Mouse (Mus musculus) midbrain, embryonic 14.5 days (tissue): ENCODE results near the gene Cyp2r1. TPM values are rescaled to one million over a fixed set of nuclear protein-coding genes. Genes with fewer than 3 reads are reported as not detected.
A peak's percentile ranks its signal among the peaks of the same experiment; 100 is the strongest.
"Not testable (repeated sequence)": the region's sequence is repeated elsewhere in the genome, so short reads cannot be mapped to it uniquely, and the experiment has no call there.

ENCODE experiments used
- ATAC-seq: fragments of 200-750 bp; cut with Nextera tagmentation; 2 replicates; pipeline ENCODE4 v1.8.0; 2017; ENCODE audit warnings: moderate number of reproducible peaks, moderate library complexity; ENCODE audit not compliant: low FRiP score, low TSS enrichment
- DNase-seq: peaks from one replicate; pipeline ENCODE4 v3.0.0-alpha.2; 2015
- H3K27ac ChIP-seq: fragments of 300-500 bp; sonication (generic); replicated peaks from 2 replicates; pipeline ENCODE4 v1.5.1; 2014; ENCODE audit warnings: mild to moderate bottlenecking, low read depth, low read length, moderate library complexity
- H3K27me3 ChIP-seq: fragments of 300-500 bp; sonication (generic); 2 replicates; pipeline ENCODE4 v1.6.1; 2014; ENCODE audit warnings: low read length, control low read depth, mixed read lengths; ENCODE audit not compliant: control insufficient read depth, insufficient read depth
- H3K36me3 ChIP-seq: fragments of 300-500 bp; sonication (generic); 2 replicates; pipeline ENCODE4 v1.6.1; 2014; ENCODE audit warnings: low read length, control low read depth; ENCODE audit not compliant: control insufficient read depth, insufficient read depth
- H3K4me1 ChIP-seq: fragments of 300-500 bp; sonication (generic); 2 replicates; pipeline ENCODE4 v1.6.1; 2014; ENCODE audit warnings: mild to moderate bottlenecking, antibody characterized with exemption, low read length, control low read depth; ENCODE audit not compliant: control insufficient read depth, insufficient read depth
- H3K4me2 ChIP-seq: fragments of 300-500 bp; sonication (generic); 2 replicates; pipeline ENCODE4 v1.6.1; 2014; ENCODE audit warnings: mild to moderate bottlenecking, low read length, moderate library complexity
- H3K4me3 ChIP-seq: fragments of 300-500 bp; sonication (generic); replicated peaks from 2 replicates; pipeline ENCODE4 v1.5.1; 2014; ENCODE audit warnings: low read depth, low read length
- H3K9ac ChIP-seq: fragments of 300-500 bp; sonication (generic); replicated peaks from 2 replicates; pipeline ENCODE4 v1.6.1; 2014; ENCODE audit warnings: mild to moderate bottlenecking, low read length, moderate library complexity
- H3K9me3 ChIP-seq: fragments of 300-500 bp; sonication (generic); 2 replicates; pipeline ENCODE4 v1.6.1; 2016; ENCODE audit warnings: low read length, control low read depth, mixed read lengths; ENCODE audit not compliant: control insufficient read depth
- WGBS: fragments of 180-500 bp; shearing (Covaris S2); extraction: QIAGEN DNeasy Blood & Tissue Kit; methylation state at CpG from one replicate; pipeline ENCODE4 v1.1.7; 2014; 5-methylcytosine and 5-hydroxymethylcytosine counted together
- polyA plus RNA-seq: library from polyadenylated mRNA; unstranded; fragments of >200 nt; fragmentation: Nextera tagmentation; extraction: Ambion mirVana; gene quantifications from 2 replicates; pipeline ENCODE4 v1.2.1, GENCODE M21; 2014

The Cyp2r1 gene
- polyA plus RNA-seq = 1.2 TPM in 2 replicates

DNA sequence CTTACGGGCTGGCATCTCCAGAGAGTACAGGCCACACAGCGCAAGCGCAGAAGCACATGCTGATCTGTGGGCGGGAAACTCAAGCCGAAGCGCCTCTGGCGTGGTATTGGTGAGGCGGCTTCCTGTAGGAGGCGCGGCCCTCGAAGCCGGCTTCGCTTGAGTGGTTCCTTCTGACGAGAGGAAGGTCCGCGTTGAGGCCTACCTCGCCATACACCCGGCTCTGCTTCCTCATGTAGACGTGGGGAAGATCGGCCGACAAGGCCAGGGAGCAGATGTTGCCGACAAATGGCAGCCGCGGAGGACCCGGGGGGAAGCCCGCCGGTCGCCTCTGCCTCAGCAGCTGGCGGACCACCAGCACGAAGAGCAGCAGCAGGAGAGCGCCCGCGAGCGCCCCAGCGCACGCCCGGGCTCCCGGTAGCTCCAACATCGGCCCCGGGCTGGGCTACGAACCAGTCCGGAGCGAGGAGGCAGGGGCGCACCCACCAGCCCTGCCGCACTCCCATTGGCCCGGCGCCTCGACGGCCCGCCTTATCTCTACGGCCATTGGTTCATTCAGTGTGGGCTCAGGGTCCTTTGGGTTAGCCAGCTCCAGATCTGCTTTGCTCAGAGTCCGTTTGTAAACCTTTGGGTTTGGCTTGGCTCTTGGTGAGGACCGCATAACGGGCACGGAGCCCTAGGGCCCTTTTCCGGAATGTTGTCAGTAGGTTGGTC, at the start of gene Cyp2r1:
Gene Cyp2r1 (minus strand): TSS at position 442 of the 711 bp plus-strand sequence.
- H3K9ac ChIP-seq = peak within 1 kb of the TSS; percentile 54
- DNase-seq = peak; percentile 96
- no peaks in the 10 kb centered on the region for H3K36me3 ChIP-seq
- no peaks in the 10 kb centered on the region for H3K4me1 ChIP-seq
- ATAC-seq = peak; percentile 100
- H3K4me3 ChIP-seq = peak within 1 kb of the TSS; percentile 62
- H3K4me2 ChIP-seq = peak within 1 kb of the TSS; percentile 79
- no peaks in the 10 kb centered on the region for H3K9me3 ChIP-seq
- WGBS = 3% methylated on average over 56 of the region's 56 CpGs
- H3K27me3 ChIP-seq = no peaks in the 10 kb centered on the region
- H3K27ac ChIP-seq = peak within 1 kb of the TSS; percentile 71

DNA sequence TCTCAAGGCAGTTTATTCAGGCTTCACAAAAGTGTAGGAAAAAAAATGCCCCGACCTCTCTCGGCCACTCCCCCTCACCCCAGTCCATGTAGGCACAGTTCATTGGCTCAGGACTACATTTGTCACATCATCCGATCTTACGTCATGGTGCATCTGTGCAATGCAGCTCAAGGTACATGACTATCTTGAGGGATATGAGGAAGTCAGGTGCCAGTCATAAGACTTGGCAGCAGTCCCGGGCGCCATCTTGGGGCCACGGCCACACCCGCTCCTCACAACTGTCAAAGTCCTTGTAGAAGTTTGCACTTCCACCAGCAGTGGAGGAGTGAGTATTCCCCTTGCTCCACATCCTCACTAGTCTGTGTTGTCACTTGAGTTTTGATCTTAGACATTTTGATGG, 31.6 kb upstream of the Cyp2r1 start:
- H3K9ac ChIP-seq, H3K27ac ChIP-seq, H3K36me3 ChIP-seq, H3K9me3 ChIP-seq, H3K27me3 ChIP-seq, H3K4me2 ChIP-seq, ATAC-seq, H3K4me3 ChIP-seq, H3K4me1 ChIP-seq, DNase-seq: not testable (repeated sequence)
- WGBS = 96% methylated on average over 8 of the region's 8 CpGs

DNA sequence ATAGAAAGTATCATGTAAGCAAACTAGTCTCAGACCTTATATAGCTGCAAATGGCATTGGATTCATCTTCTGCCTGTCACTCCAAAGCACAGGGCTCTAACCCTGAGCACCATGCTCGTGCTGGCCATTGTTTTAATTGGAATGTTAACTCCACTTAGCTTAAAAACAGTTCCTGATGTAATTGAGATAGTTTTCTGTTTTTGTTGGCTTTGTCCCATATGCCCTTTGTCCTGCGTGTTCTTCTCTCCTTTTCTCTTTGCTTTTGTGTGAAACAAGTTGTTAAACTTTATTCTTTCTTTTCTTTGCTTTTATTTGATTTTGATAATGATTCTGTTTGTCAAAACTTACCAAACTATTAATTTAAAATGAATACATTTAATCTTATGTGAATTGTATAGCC, 19.7 kb upstream of the Cyp2r1 start:
- Histone ChIP-seq H3K9ac (no peak overlapping the region), H3K27ac (no peak overlapping the region), H3K4me2 (no peak overlapping the region), H3K9me3 (no peaks in the 10 kb centered on the region), H3K4me1 (no peaks in the 10 kb centered on the region), H3K4me3 (no peak overlapping the region), H3K27me3 (no peaks in the 10 kb centered on the region), H3K36me3 (no peaks in the 10 kb centered on the region)
- 55% methylated on average over 2 of the region's 2 CpGs for WGBS
- ATAC-seq (no peak), DNase-seq (no peak)

DNA sequence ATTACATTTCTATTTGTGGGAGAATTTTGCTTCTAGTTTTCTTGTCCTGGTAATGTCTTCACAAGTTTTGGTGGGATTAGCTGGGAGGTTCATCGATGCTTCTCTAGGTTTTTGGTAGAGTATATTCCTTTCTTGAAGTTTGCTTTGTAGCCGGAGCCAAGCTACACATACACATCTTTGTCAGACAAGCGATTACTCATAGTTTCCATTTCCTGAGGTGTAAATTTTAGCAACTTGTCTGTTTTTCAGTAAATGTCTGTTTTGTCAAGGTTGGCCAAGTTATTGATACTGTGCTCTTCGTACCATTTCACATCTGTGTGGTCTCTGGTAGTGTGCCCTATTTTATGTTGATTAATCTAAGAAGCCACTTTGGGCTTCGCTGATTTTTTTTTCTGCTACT, 18.4 kb upstream of the Cyp2r1 start:
- WGBS = 92% methylated on average over 5 of the region's 5 CpGs
- no peaks in the 10 kb centered on the region for H3K4me1 ChIP-seq
- H3K9ac ChIP-seq = no peak overlapping the region
- DNase-seq = no peak
- no peaks in the 10 kb centered on the region for H3K36me3 ChIP-seq
- H3K9me3 ChIP-seq = no peaks in the 10 kb centered on the region
- no peak overlapping the region for H3K27ac ChIP-seq
- no peak overlapping the region for H3K4me3 ChIP-seq
- H3K27me3 ChIP-seq = no peaks in the 10 kb centered on the region
- no peak for ATAC-seq
- no peak overlapping the region for H3K4me2 ChIP-seq

DNA sequence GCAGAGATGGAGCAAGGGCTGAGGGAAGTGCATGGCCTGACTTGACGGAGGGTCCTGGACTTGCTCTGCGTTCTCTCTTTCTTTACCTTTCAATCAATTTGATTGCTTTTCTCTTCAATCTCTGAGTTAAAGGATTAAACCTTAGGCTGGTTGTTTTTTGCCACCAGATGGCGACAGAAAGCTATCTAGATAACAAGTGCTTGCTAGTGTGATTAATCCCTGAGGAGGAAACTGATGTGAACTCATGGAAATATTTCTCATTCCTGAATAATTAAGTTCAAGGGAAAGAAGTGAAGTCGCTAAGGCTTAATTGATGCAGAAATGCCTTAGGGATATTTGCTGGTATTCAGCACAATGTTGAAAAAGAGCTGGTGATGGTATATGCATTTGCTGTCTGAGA, 17.7 kb upstream of the Cyp2r1 start:
- no peaks in the 10 kb centered on the region for H3K36me3 ChIP-seq
- H3K4me1 ChIP-seq = no peaks in the 10 kb centered on the region
- H3K9me3 ChIP-seq = no peaks in the 10 kb centered on the region
- no peak overlapping the region for H3K4me3 ChIP-seq
- no peak overlapping the region for H3K4me2 ChIP-seq
- ATAC-seq (no peak), DNase-seq (peak; percentile 92)
- 3% methylated on average over 4 of the region's 4 CpGs for WGBS
- no peaks in the 10 kb centered on the region for H3K27me3 ChIP-seq
- no peak overlapping the region for H3K27ac ChIP-seq
- no peak overlapping the region for H3K9ac ChIP-seq

DNA sequence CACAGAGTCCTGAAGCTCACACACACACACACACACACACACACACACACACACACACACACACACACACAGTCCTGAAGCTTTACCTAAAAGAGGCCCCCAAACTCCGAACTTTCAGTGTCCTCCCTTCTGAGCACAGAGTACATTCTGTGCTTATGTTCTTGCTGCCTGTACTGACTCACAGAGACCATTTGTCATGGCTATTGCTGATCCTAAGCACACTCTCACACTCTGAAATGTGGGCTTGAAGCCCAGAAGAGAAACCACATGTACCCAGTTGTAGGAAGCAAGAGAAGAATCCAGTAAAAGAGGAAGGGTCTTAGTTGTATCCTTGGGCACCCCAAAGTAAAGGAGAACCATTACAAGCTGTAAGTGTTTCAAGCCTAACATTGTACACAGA, 14.9 kb upstream of the Cyp2r1 start:
- WGBS = 89% methylated on average over 1 of the region's 1 CpGs
- Histone ChIP-seq H3K27ac (no peak overlapping the region), H3K9ac (no peak overlapping the region), H3K4me3 (no peak overlapping the region), H3K36me3 (no peaks in the 10 kb centered on the region), H3K9me3 (no peaks in the 10 kb centered on the region), H3K4me1 (no peaks in the 10 kb centered on the region), H3K4me2 (no peak overlapping the region), H3K27me3 (no peaks in the 10 kb centered on the region)
- ATAC-seq (no peak), DNase-seq (no peak)

DNA sequence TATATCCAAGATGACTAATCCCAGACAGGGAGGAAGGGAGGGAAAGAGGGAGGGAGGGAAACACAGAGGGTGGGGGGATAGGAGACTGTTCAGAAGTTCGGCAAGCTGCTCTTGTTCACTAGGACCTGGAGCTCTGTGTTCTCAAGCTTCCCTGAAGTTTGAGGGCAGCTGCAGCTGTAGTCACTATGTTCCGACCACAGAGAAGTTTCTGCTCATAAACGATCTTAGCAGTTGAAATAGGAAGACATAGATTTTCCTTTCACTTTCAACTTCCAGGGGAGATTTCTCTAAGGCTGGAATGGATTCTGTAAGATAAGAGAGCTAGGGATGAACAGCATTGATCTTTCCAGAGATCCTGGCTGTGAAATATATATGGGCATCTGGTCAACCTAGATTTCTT, 14.2 kb upstream of the Cyp2r1 start:
- H3K4me1 ChIP-seq = no peaks in the 10 kb centered on the region
- H3K27ac ChIP-seq = no peak overlapping the region
- no peak overlapping the region for H3K9ac ChIP-seq
- no peak overlapping the region for H3K4me2 ChIP-seq
- WGBS = 82% methylated on average over 3 of the region's 3 CpGs
- no peaks in the 10 kb centered on the region for H3K9me3 ChIP-seq
- no peaks in the 10 kb centered on the region for H3K36me3 ChIP-seq
- H3K4me3 ChIP-seq = no peak overlapping the region
- H3K27me3 ChIP-seq = no peaks in the 10 kb centered on the region
- no peak for DNase-seq
- ATAC-seq = no peak

DNA sequence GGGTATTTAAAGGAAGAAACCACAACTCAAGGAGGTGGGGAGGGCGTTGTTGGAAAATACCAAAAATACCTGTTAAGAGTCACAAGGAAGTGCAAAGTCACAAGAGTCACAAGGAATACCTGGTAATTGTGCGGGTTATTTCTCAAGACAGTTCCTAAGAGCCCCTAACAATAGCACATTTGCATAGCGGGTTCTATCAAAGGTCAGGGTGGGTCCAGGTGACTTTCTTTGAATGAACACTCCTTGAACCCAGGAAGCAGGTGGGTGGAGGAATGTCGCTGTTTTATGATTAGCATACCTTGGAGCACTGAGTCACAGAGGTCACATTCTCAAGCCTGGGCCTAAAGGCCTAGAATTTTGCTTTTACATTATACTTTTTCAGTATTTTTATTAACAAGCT, 11.1 kb upstream of the Cyp2r1 start:
- WGBS = 90% methylated on average over 4 of the region's 4 CpGs
- H3K4me1 ChIP-seq, H3K9ac ChIP-seq, ATAC-seq, DNase-seq, H3K4me2 ChIP-seq, H3K27ac ChIP-seq, H3K4me3 ChIP-seq, H3K27me3 ChIP-seq, H3K9me3 ChIP-seq, H3K36me3 ChIP-seq: not testable (repeated sequence)

DNA sequence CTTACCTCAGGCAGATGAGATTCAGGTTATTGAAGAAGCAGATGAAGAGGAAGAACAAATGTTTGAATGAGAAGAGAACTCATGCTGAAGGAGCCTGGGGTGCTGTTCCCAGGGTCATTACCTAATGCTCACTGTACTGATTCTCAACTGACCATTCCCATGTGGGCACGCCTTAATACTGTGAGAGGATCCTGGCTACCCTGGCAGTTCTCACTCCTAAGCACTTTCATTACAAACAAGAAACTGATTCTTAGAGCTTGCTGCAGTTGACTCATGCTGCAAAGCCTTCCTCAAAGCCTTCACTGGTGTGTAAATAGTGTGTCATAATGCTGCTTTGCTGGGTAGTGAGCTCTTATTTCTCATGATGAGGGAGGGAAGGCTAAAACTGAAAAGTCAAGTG, 26.6 kb downstream of the Cyp2r1 start:
- 100% methylated on average over 1 of the region's 1 CpGs for WGBS
- H3K9me3 ChIP-seq = no peaks in the 10 kb centered on the region
- no peak overlapping the region for H3K4me3 ChIP-seq
- DNase-seq (no peak), ATAC-seq (no peak)
- H3K36me3 ChIP-seq = peaks cover 20% of the 10 kb centered on the region
- H3K4me2 ChIP-seq = no peak overlapping the region
- no peak overlapping the region for H3K27ac ChIP-seq
- no peak overlapping the region for H3K9ac ChIP-seq
- no peaks in the 10 kb centered on the region for H3K4me1 ChIP-seq
- H3K27me3 ChIP-seq = no peaks in the 10 kb centered on the region
